Mouse (Mus musculus) T-cell, adult 66 days (primary cell): ENCODE data around the gene Zfp27. TPM values are rescaled to one million over a fixed set of nuclear protein-coding genes. Genes with fewer than 3 reads are reported as not detected.

ENCODE experiments used
- total RNA-seq, 2 experiments: library from RNA; stranded (reverse); gene quantifications; 3 replicates in 1 of 2; 4 replicates in 1 of 2; pipeline ENCODE4 v1.2.4; 2023

Gene Zfp27
- 10 to 100 TPM in 1 of 2 experiments, 1 to 10 TPM in 1; 8.1 to 10.1 TPM for total RNA-seq

DNA sequence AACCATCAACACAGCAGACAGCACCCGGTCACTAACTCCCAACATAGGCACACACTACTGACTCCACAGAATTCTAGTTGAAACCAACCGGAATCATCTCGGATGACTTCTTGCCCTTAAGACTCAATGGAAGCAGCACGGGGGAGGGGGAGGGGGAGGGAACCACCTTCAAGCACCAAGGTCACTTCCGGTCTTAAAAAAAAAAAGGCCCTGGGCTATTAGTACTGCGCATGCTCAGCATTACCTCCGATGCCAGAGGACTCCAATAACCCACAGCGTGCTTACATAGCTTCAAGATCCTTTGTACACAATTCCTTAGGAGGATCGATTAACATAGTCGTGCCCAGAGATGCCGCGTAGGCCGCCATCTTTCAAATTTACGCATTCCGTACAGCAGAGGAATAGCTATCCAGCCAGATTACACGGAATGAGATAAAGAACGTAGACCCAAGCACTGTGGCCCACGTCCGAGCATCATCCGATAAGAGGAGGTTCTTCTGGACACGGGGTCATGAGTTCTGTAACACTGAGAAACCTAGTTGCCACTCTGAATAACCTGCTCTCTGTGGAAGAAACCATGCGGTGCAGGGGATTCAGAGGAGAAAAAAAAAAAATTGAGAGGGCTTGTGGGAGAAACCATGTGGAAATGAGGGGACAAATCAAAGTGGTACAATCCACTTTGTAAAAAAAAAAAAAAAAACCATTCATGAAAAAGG lies at the start of gene Zfp27:
Gene Zfp27, minus strand, starts transcription at position 607 of the 716 bp plus-strand sequence.

DNA sequence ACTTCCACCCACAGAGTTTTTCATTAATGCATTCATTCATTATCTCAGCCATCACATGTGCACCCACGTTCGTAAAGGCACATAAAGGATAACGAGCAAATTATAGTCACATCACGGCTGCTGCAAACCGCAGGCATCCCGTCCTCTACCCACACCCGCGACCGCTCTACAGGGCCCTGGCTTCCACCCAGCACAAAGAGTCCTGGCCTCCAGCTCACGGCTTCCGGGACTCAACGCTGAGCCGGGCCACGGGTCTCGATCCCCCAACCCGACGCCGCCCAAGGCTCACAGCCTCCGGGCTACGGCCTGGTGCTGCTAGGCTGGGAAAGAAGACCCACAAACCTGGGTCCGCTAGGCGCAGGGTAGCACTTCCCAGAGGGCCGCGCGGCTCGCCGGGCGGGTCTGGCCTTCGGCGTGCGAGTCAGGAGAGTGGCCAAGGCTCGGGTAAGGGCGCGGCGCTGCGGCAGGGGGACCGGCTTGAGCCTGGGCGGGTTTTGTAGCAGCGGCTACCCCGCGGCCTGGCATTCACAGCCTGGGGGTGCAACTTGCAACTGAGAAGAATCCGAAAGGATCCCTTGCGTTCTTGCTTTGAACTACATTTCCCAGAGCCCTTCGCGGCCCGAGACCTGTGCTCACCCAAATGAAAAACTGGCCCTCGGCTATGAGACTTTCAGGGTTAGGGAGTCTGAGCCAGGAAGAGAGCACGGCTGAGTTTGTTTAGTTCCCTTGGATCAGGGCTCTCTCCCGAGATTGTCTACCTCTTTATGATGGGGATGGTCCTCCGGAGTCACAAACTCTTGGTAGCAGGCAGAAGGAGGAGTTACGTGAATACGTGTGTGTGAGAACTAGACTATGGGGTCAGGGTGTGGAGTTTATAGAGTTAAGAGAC lies 47.4 kb upstream of the Zfp27 start, which contains the start of gene Zfp74:
Gene Zfp74, minus strand, starts transcription at position 577 of the 889 bp plus-strand sequence.

DNA sequence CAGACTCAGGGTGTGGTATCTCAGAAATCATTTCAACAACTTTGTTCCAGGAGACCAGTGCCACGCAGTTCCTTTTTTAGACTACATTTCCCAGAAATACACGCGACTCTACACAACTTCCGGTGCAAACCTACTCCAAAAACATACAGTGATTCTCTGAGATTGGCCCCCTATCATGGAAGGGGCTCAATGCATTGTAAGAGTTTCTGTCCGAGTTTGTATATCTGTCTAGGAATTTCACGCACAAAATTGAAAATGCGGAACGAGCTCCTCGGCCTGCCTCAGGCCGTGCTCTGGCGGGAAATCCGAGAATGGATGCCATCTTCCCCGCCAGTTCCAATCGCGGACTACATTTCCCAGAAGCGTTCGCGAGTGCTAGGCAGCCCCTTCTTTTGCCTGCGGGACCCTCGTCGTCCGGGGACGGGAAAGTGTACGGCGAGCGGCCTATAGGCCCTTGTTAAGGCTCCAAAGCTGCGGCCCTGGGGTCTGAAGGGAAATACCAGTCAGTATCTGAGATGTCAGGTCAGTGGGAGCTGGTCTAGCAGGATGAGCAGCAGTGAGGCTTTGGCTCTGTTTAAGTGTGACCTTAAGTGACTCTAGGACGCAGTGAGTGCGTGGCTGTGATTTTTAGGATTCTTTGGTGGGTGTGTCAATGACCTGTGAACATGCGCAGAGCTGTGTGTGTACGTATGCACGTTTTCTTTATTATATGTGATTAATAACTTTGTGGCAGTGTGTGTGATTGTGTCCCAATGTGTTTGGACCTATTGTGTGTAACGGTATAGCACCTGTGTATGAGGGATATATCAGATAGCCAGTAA lies 2.0 kb upstream of the Zfp27 start, which contains the start of gene Zfp383:
Gene Zfp383, plus strand, starts transcription at position 94 of the 821 bp plus-strand sequence.

DNA sequence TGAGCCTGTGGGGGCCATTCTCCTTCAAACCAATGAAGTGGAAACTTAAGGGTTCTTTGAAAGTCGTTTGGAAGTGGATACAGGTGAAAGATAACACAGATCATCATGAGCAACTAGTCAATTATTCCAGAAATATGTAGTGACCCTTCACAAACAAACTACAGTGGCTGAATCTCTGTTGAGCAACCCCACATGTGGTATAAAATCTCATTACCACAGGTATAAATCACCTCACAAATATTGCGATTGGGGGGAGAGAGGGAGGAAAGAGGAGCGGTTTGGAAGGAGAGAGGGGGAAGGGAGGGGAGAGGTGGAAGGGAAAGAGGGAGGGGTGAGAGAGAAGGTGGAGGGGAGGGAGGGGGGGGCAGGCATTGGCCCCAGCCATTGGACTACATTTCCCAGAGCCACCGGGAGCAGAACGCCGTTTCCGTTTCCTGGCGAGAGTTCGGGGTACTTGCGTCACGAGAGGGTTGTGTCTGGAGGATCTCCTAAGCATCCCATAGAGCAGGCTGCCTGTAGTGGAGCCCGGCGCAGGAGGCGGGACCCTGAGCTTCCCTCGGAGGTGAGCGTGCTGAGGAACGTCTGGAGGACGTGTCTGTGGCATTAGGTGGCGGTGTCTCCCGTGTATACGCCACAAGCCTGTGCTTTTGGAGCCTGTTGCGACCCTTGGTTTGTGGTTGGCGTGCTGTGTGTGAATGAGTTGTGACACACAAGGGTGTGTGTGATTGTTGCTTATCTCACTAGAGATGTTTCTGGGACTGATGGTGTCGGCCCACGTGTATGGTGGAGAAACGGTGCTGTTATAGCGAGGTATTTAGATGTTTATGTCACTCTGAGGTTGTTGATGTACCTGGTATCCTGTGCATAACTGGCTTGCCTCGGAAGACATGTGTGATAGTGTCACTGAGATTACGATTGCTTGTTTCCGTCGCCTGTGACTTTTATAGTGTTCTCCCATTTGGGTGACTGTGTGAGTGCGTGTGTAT lies 46.5 kb downstream of the Zfp27 start, which contains the start of gene Zfp420:
Gene Zfp420, plus strand, starts transcription at position 448 of the 986 bp plus-strand sequence.

DNA sequence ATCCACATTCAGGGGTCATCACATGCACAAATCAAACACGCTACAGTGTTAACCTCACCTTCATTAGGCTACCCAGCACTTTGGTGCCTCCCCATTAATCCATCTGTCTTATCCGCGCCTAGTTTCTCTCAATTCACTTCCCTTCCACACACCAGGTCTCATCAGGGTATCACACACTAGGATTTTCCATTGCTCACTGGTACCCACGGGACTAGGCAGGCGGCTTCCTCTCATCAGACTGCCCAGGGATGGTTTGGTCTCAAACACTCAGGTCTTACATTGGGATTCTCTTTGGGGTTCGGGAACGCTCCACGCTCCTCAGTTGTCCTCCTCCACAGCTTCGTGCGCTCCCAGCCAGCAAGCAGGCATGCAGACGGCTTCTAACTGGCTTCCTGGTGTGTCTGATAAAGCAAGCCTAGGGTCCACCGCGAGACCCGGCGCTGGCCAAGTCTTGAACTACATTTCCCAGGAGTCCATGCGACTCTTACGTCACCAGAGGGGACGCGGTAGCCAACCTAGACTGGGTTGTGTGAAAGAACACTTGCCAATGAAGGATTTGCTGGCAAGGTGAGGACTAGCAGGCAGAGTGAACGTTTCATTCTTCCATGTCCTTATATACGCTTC lies 53.0 kb downstream of the Zfp27 start, which contains the start of gene Zfp940:
Gene Zfp940, minus strand, starts transcription at position 451 of the 624 bp plus-strand sequence.

Other genes starting within 250 kb of the Zfp27 start
- gene Catsperg2, start 179.5 kb downstream of the Zfp27 start, total RNA-seq, result not detected
- 10 to 100 TPM; 18.2 to 21.5 TPM for gene Zfp84, start 138.0 kb downstream of the Zfp27 start, total RNA-seq
- 1 to 10 TPM; 1.2 to 1.5 TPM for gene Zfp30, start 122.6 kb downstream of the Zfp27 start, total RNA-seq
- gene Zfp790, start 90.5 kb downstream of the Zfp27 start, total RNA-seq, result 10 to 100 TPM; 13.3 to 13.8 TPM
- gene Zfp940, start 52.9 kb downstream of the Zfp27 start, total RNA-seq, result 1 to 10 TPM; 6.9 to 7.2 TPM
- 10 to 100 TPM; 21.1 to 23.9 TPM for gene Zfp420, start 46.6 kb downstream of the Zfp27 start, total RNA-seq
- 1 to 10 TPM; 3.5 to 4.1 TPM for gene Zfp383, start 1.7 kb upstream of the Zfp27 start, total RNA-seq
- gene Zfp74, start 47.5 kb upstream of the Zfp27 start, total RNA-seq, result 10 to 100 TPM; 12.8 to 14.0 TPM
- gene Zfp568, start 77.4 kb upstream of the Zfp27 start, total RNA-seq, result 10 to 100 TPM; 20.8 to 22.1 TPM
- 1 to 10 TPM; 5.5 to 6.3 TPM for gene Zfp14, start 144.8 kb upstream of the Zfp27 start, total RNA-seq
- 1 to 10 TPM; 5.5 to 7.1 TPM for gene Zfp82, start 166.3 kb upstream of the Zfp27 start, total RNA-seq
- gene Gm26920, start 183.8 kb upstream of the Zfp27 start, total RNA-seq, result not detected
- 10 to 100 TPM in 1 of 2 experiments, 1 to 10 TPM in 1; 7.1 to 10.5 TPM for gene Zfp566, start 184.0 kb upstream of the Zfp27 start, total RNA-seq
- 10 to 100 TPM; 50.5 to 60.3 TPM for gene Zfp260, start 188.2 kb upstream of the Zfp27 start, total RNA-seq
- 10 to 100 TPM; 11.6 to 16.6 TPM for gene Zfp382, start 215.4 kb upstream of the Zfp27 start, total RNA-seq